Mouse (Mus musculus): ENCODE results near the gene Ppfibp2. TPM values are rescaled to one million over a fixed set of nuclear protein-coding genes. Genes with fewer than 3 reads are reported as not detected.
A peak's percentile ranks its signal among the peaks of the same experiment; 100 is the strongest.

The Ppfibp2 gene
- polyA plus RNA-seq, 1 experiment from 2014 or later, result 6.6 TPM

GRCm38 (mm10) chr7:107644987-107645386 lies 50.0 kb downstream of the Ppfibp2 start:
- no peak for ATAC-seq (ENCODE audit: insufficient number of reproducible peaks, low FRiP score)
- no peak overlapping the region for H3K9ac ChIP-seq
- no peak overlapping the region for H3K4me3 ChIP-seq
- no peaks in the 10 kb centered on the region for H3K36me3 ChIP-seq
- peaks cover 6% of the 10 kb centered on the region; the same call in 1 of the 2 replicates for H3K9me3 ChIP-seq (replicated peaks)
- no peak overlapping the region for H3K27ac ChIP-seq (ENCODE audit: poor library complexity, severe bottlenecking)
- H3K4me1 ChIP-seq (replicated peaks), result no peaks in the 10 kb centered on the region
- 83% methylated on average over 2 of the region's 2 CpGs for WGBS
- no peaks in the 10 kb centered on the region for H3K27me3 ChIP-seq (replicated peaks)
- H3K4me2 ChIP-seq, result no peak overlapping the region

GRCm38 (mm10) chr7:107648937-107649688 lies 54.1 kb downstream of the Ppfibp2 start:
- Histone ChIP-seq H3K4me3 (no peak overlapping the region), H3K27ac (ENCODE audit: poor library complexity, severe bottlenecking) (no peak overlapping the region), H3K4me2 (no peak overlapping the region), H3K9me3 (replicated peaks) (peaks cover 3% of the 10 kb centered on the region; the same call in 1 of the 2 replicates), H3K36me3 (no peaks in the 10 kb centered on the region), H3K27me3 (replicated peaks) (no peaks in the 10 kb centered on the region), H3K4me1 (replicated peaks) (no peaks in the 10 kb centered on the region), H3K9ac (no peak overlapping the region)
- 84% methylated on average over 12 of the region's 12 CpGs for WGBS
- ATAC-seq (ENCODE audit: insufficient number of reproducible peaks, low FRiP score), result no peak

- no peaks in the 10 kb centered on the region for H3K4me1 ChIP-seq (replicated peaks)
- no peaks in the 10 kb centered on the region for H3K36me3 ChIP-seq
- H3K9me3 ChIP-seq (replicated peaks), result peaks cover under 1% of the 10 kb centered on the region; the same call in 1 of the 2 replicates
- no peak overlapping the region for H3K4me2 ChIP-seq
- H3K27me3 ChIP-seq (replicated peaks), result no peaks in the 10 kb centered on the region
- no peak overlapping the region for H3K27ac ChIP-seq (ENCODE audit: poor library complexity, severe bottlenecking)
- H3K4me3 ChIP-seq, result no peak overlapping the region
- 81% methylated on average over 7 of the region's 7 CpGs for WGBS
- no peak for ATAC-seq (ENCODE audit: insufficient number of reproducible peaks, low FRiP score)
- no peak overlapping the region for H3K9ac ChIP-seq
Measured at GRCm38 (mm10) chr7:107649990-107650389, 55.0 kb downstream of the Ppfibp2 start.

- H3K4me2 ChIP-seq, result no peak overlapping the region
- 33% methylated on average over 1 of the region's 1 CpGs for WGBS
- H3K4me1 ChIP-seq (replicated peaks), result no peaks in the 10 kb centered on the region
- H3K36me3 ChIP-seq, result no peaks in the 10 kb centered on the region
- no peaks in the 10 kb centered on the region for H3K27me3 ChIP-seq (replicated peaks)
- no peak overlapping the region for H3K4me3 ChIP-seq
- no peak overlapping the region for H3K27ac ChIP-seq (ENCODE audit: poor library complexity, severe bottlenecking)
- H3K9me3 ChIP-seq (replicated peaks), result no peaks in the 10 kb centered on the region
- no peak overlapping the region for H3K9ac ChIP-seq
- no peak for ATAC-seq (ENCODE audit: insufficient number of reproducible peaks, low FRiP score)
Measured at GRCm38 (mm10) chr7:107651821-107652220, 56.8 kb downstream of the Ppfibp2 start.

- Histone ChIP-seq H3K4me1 (replicated peaks) (0 out of 2 replicates have a peak, but pooled peaks cover under 1% of the 10 kb centered on the region), H3K4me2 (no peak overlapping the region), H3K4me3 (no peak overlapping the region), H3K9me3 (replicated peaks) (no peaks in the 10 kb centered on the region), H3K9ac (no peak overlapping the region), H3K27ac (ENCODE audit: poor library complexity, severe bottlenecking) (no peak overlapping the region), H3K36me3 (no peaks in the 10 kb centered on the region), H3K27me3 (replicated peaks) (no peaks in the 10 kb centered on the region)
- ATAC-seq (ENCODE audit: insufficient number of reproducible peaks, low FRiP score), result no peak
- 73% methylated on average over 6 of the region's 6 CpGs for WGBS
Measured at GRCm38 (mm10) chr7:107656451-107656850, 61.4 kb downstream of the Ppfibp2 start.

- Histone ChIP-seq H3K4me3 (no peak overlapping the region), H3K27ac (ENCODE audit: poor library complexity, severe bottlenecking) (no peak overlapping the region), H3K4me2 (no peak overlapping the region), H3K27me3 (replicated peaks) (no peaks in the 10 kb centered on the region), H3K9me3 (replicated peaks) (no peaks in the 10 kb centered on the region), H3K4me1 (replicated peaks) (peaks cover 18% of the 10 kb centered on the region), H3K9ac (0 out of 2 replicates have a peak overlapping the region, but pooled peaks have one; percentile 13), H3K36me3 (no peaks in the 10 kb centered on the region)
- ATAC-seq (ENCODE audit: insufficient number of reproducible peaks, low FRiP score), result no peak
- 77% methylated on average over 8 of the region's 8 CpGs for WGBS
Measured at GRCm38 (mm10) chr7:107659186-107659918, 64.3 kb downstream of the Ppfibp2 start.

- Histone ChIP-seq H3K4me3 (no peak overlapping the region), H3K9me3 (replicated peaks) (no peaks in the 10 kb centered on the region), H3K4me1 (replicated peaks) (peaks cover 37% of the 10 kb centered on the region), H3K27me3 (replicated peaks) (no peaks in the 10 kb centered on the region), H3K9ac (no peak overlapping the region), H3K27ac (ENCODE audit: poor library complexity, severe bottlenecking) (no peak overlapping the region), H3K36me3 (no peaks in the 10 kb centered on the region), H3K4me2 (no peak overlapping the region)
- WGBS, result 22% methylated on average over 8 of the region's 8 CpGs
- 0 out of 2 replicates have a peak, but pooled peaks have one; percentile 30 for ATAC-seq (ENCODE audit: insufficient number of reproducible peaks, low FRiP score)
Measured at GRCm38 (mm10) chr7:107661189-107661842, 66.3 kb downstream of the Ppfibp2 start.

- H3K9ac ChIP-seq, result no peak overlapping the region
- H3K36me3 ChIP-seq, result no peaks in the 10 kb centered on the region
- no peaks in the 10 kb centered on the region for H3K9me3 ChIP-seq (replicated peaks)
- H3K27me3 ChIP-seq (replicated peaks), result no peaks in the 10 kb centered on the region
- no peak for ATAC-seq (ENCODE audit: insufficient number of reproducible peaks, low FRiP score)
- H3K4me2 ChIP-seq, result no peak overlapping the region
- no peak overlapping the region for H3K27ac ChIP-seq (ENCODE audit: poor library complexity, severe bottlenecking)
- 71% methylated on average over 5 of the region's 5 CpGs for WGBS
- H3K4me3 ChIP-seq, result no peak overlapping the region
- peaks cover 42% of the 10 kb centered on the region for H3K4me1 ChIP-seq (replicated peaks)
Measured at GRCm38 (mm10) chr7:107661843-107662281, 66.9 kb downstream of the Ppfibp2 start.

GRCm38 (mm10) chr7:107663621-107664020 lies 68.6 kb downstream of the Ppfibp2 start:
- H3K9ac ChIP-seq, result no peak overlapping the region
- no peaks in the 10 kb centered on the region for H3K36me3 ChIP-seq
- no peaks in the 10 kb centered on the region for H3K27me3 ChIP-seq (replicated peaks)
- ATAC-seq (ENCODE audit: insufficient number of reproducible peaks, low FRiP score), result no peak
- H3K4me2 ChIP-seq, result no peak overlapping the region
- no peak overlapping the region for H3K27ac ChIP-seq (ENCODE audit: poor library complexity, severe bottlenecking)
- 66% methylated on average over 6 of the region's 6 CpGs for WGBS
- peaks cover 49% of the 10 kb centered on the region for H3K4me1 ChIP-seq (replicated peaks)
- H3K9me3 ChIP-seq (replicated peaks), result no peaks in the 10 kb centered on the region
- no peak overlapping the region for H3K4me3 ChIP-seq

GRCm38 (mm10) chr7:107664063-107665056 lies 69.4 kb downstream of the Ppfibp2 start:
- ATAC-seq (ENCODE audit: insufficient number of reproducible peaks, low FRiP score), result peak; percentile 5; the same call in 1 of the 2 replicates
- Histone ChIP-seq H3K27me3 (replicated peaks) (no peaks in the 10 kb centered on the region), H3K4me3 (no peak overlapping the region), H3K9me3 (replicated peaks) (no peaks in the 10 kb centered on the region), H3K9ac (peak overlapping the region; percentile 71; the same call in 1 of the 2 replicates), H3K36me3 (no peaks in the 10 kb centered on the region), H3K27ac (ENCODE audit: poor library complexity, severe bottlenecking) (peak overlapping the region; percentile 95), H3K4me2 (peak overlapping the region; percentile 73; the same call in 1 of the 2 replicates), H3K4me1 (replicated peaks) (peaks cover 49% of the 10 kb centered on the region)
- 35% methylated on average over 8 of the region's 8 CpGs for WGBS

All from heart, embryonic 12.5 days (tissue).